Mouse (Mus musculus) testis, adult 2 months (tissue): ENCODE results near the gene Gsg1l. TPM values are rescaled to one million over a fixed set of nuclear protein-coding genes. Genes with fewer than 3 reads are reported as not detected.

ENCODE experiments used
- H3K27ac ChIP-seq: fragments of 200-500 bp; 2 replicates; pipeline ENCODE4 v1.5.1; 2012; ENCODE audit warnings: low read depth, low read length; ENCODE audit not compliant: control insufficient read depth, insufficient read depth
- H3K27me3 ChIP-seq: fragments of 200-500 bp; 2 replicates; pipeline ENCODE4 v1.6.1; 2012; ENCODE audit warnings: mild to moderate bottlenecking, low read length, moderate library complexity; ENCODE audit not compliant: control insufficient read depth, insufficient read depth
- H3K36me3 ChIP-seq: fragments of 200-500 bp; 2 replicates; pipeline ENCODE4 v1.6.1; 2012; ENCODE audit warnings: mild to moderate bottlenecking, low read length; ENCODE audit not compliant: control insufficient read depth, insufficient read depth
- H3K4me1 ChIP-seq: fragments of 200-500 bp; 2 replicates; pipeline ENCODE4 v1.6.1; 2012; ENCODE audit warnings: low read length; ENCODE audit not compliant: control insufficient read depth, insufficient read depth
- H3K4me3 ChIP-seq: fragments of 200-500 bp; 2 replicates; pipeline ENCODE4 v1.5.1; 2012; ENCODE audit warnings: low read depth, mild to moderate bottlenecking, low read length, moderate library complexity, mixed read lengths; ENCODE audit not compliant: control insufficient read depth
- CTCF ChIP-seq: fragments of 200-500 bp; IDR thresholded peaks from 2 replicates; pipeline ENCODE4 v1.5.1; 2012; ENCODE audit warnings: low read depth, mild to moderate bottlenecking, inconsistent platforms, low read length, moderate library complexity; ENCODE audit not compliant: control insufficient read depth, insufficient read depth, insufficient replicate concordance
- POLR2A ChIP-seq: fragments of 200-500 bp; IDR thresholded peaks from 2 replicates; pipeline ENCODE4 v1.6.1; 2012; ENCODE audit warnings: low read depth, mild to moderate bottlenecking, inconsistent platforms, low read length, moderate library complexity; ENCODE audit not compliant: control insufficient read depth
- polyA plus RNA-seq: library from polyadenylated mRNA; depleted of rRNA; stranded (reverse); fragments of >200 nt; gene quantifications from 2 replicates; pipeline ENCODE4 v1.2.3, GENCODE M21; 2012

The Gsg1l gene
- polyA plus RNA-seq, 1 experiment: 0.52 TPM

DNA sequence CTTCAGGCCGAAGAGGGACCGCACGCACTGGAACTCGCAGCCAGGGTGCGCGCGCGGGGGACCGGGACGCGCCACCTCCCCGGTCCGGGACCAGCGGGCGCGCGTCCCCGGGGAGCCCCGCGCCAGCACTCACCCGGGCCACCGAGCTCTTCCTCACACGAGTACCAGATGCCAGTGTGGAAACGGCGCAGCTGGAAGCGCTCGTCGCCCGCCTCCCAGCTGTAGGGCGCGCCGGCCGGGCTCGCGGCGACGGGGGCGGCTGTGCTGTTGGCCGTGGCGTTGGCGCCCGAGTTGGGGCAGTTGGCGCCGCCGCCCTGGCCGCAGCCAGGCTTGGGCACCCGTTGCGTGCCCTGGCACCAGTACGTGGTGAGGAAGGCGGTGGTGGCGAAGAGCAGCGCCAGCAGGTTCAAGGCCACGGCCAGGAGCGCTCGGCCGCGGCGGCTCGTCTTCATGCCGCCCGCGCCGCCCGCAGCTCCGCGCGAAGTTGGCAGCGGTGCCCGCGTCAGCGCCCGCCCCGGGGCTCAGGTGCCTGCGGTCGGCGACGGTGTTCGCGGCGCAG, 405 bp downstream of the Gsg1l start:
- H3K27me3 ChIP-seq: no peaks in the 10 kb centered on the region
- H3K4me1 ChIP-seq: peaks cover 6% of the 10 kb centered on the region

DNA sequence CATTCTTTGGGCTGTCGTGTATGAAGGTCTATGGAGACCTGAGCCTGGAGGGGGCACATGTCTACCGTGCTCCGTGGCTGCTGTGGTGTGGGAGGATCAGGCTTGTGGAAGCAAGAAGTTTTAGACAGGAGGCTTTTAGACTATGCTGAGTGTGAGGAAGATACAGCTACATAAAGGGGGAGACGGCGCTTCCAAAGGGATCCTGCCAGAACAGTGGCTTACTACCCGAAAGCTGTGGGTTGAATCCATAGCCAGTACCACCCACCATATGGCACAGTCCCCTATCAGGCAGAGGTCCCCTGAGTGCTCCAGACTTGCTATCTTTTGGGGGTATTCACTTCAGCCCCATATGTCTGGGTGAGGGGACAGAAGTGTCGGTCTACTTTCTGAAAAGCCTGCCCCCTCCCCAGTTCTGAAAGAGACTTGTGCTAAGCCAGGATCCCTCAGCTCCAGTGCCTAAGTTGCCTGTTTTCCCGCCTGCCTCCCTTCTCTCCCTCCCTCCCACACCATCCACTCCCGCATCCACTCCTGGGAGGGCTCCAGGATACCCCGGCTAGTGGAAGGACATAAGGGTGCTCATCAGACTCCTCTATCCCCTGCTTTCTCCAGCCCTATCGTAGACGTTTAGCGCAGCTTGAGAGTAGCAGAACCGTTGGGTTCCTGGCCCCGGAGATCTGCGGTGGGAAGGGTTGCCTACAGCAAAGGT, 1.1 kb downstream of the Gsg1l start:
- peaks cover 6% of the 10 kb centered on the region for H3K4me1 ChIP-seq

More for the DNA sequence above, 405 bp downstream of the Gsg1l start:
- Histone ChIP-seq H3K36me3 (no peaks in the 10 kb centered on the region), H3K27ac (no peak overlapping the region), H3K4me3 (peak overlapping the region; percentile 66)
- no peak for TF ChIP-seq CTCF
- no peak for TF ChIP-seq POLR2A

DNA sequence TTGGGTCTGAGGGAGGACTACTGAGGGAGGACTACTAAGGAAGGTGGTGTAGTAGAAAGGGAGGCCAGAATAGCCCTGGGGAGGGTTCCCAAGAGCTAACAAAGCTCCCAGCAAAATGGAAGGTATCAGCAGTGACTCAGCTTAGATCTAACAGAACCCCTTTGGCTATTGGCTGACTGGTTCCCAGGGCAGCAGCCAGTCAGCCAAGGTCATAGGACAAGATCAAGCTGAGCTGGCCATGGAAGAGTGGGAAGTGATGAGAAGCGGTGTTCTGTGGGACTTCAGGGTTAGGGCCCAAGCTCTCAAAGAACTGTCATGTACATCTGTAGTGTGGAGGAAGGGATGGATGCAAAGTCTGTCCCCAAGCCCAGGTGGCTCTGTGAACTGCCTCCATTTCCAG, 5.3 kb downstream of the Gsg1l start:
- H3K4me1 ChIP-seq: peaks cover 1% of the 10 kb centered on the region; the same call in 1 of the 2 replicates
- no peak overlapping the region for H3K27ac ChIP-seq
- TF ChIP-seq POLR2A (no peak), CTCF (no peak)
- H3K4me3 ChIP-seq: no peak overlapping the region
- no peaks in the 10 kb centered on the region for H3K27me3 ChIP-seq
- no peaks in the 10 kb centered on the region for H3K36me3 ChIP-seq

More for the DNA sequence above, 1.1 kb downstream of the Gsg1l start:
- Histone ChIP-seq H3K4me3 (peak overlapping the region; percentile 66), H3K27ac (no peak overlapping the region), H3K36me3 (no peaks in the 10 kb centered on the region), H3K27me3 (no peaks in the 10 kb centered on the region)
- no peak for TF ChIP-seq CTCF
- no peak for TF ChIP-seq POLR2A

DNA sequence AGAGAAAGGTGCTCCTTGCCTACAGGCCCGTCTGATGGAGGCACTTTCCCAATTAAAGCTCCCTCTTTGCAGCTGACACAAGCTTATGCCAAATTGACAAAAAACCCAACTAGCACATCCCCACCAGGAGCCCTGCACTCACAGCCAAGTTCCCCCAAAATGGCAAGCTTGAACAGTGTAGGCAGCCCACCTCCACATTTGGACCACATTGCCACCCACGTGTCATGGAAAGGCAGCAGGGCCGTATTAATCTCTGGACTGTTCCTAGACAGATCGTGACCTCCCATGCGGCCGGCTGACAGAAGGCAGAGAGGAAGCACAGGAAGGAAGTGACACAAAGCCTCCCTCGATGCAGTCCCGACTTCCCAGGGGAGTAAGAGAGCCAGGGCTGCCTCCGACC, 7.2 kb downstream of the Gsg1l start:
- no peaks in the 10 kb centered on the region for H3K4me1 ChIP-seq
- no peak overlapping the region for H3K4me3 ChIP-seq
- H3K27ac ChIP-seq: no peak overlapping the region
- no peaks in the 10 kb centered on the region for H3K27me3 ChIP-seq
- TF ChIP-seq CTCF (no peak), POLR2A (no peak)
- H3K36me3 ChIP-seq: no peaks in the 10 kb centered on the region

DNA sequence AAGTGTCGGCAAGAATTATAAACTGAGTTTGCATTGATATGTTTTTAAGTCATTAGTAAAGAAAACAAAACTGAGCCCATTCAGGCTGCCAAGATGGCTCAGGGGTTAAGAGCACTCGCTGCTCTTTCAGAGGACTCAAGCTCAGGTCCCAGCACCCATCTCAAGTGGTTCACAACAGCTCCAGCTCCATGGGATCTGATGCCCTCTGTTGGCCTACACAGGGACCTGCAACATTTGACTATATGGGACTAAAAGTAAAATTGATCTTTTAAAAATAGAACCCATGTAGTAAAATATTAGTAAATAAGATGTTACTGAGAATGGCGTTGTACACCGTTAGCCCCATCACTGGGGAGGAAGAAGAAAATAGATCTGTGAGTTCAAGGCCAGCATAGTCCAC, 11.9 kb downstream of the Gsg1l start:
- peaks cover 5% of the 10 kb centered on the region for H3K4me1 ChIP-seq
- no peaks in the 10 kb centered on the region for H3K36me3 ChIP-seq
- H3K4me3 ChIP-seq: no peak overlapping the region
- no peak overlapping the region for H3K27ac ChIP-seq
- no peaks in the 10 kb centered on the region for H3K27me3 ChIP-seq
- TF ChIP-seq CTCF: no peak
- no peak for TF ChIP-seq POLR2A

DNA sequence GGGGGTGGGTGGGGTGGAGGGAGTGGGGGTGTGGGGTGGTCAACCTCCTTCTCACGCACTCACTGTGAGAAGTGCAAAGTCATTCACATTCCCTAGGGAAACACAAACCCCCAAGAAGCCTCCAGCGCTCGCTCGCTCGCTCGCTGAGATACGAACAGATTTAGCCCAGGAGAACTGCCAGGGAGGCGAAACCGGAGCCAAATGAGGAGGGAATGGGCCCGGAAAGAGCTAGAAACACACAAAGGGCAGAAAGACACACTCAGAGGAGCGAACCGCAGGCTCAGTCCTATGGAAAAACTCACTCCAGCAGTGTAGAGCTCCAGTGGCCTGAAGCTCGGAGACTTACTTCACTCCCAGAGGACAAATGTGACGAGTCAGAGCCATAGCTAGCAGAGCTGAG, 15.4 kb downstream of the Gsg1l start:
- Histone ChIP-seq H3K4me1 (peaks cover 5% of the 10 kb centered on the region), H3K27ac (no peak overlapping the region), H3K27me3 (no peaks in the 10 kb centered on the region), H3K36me3 (no peaks in the 10 kb centered on the region), H3K4me3 (no peak overlapping the region)
- TF ChIP-seq POLR2A (no peak), CTCF (no peak)

DNA sequence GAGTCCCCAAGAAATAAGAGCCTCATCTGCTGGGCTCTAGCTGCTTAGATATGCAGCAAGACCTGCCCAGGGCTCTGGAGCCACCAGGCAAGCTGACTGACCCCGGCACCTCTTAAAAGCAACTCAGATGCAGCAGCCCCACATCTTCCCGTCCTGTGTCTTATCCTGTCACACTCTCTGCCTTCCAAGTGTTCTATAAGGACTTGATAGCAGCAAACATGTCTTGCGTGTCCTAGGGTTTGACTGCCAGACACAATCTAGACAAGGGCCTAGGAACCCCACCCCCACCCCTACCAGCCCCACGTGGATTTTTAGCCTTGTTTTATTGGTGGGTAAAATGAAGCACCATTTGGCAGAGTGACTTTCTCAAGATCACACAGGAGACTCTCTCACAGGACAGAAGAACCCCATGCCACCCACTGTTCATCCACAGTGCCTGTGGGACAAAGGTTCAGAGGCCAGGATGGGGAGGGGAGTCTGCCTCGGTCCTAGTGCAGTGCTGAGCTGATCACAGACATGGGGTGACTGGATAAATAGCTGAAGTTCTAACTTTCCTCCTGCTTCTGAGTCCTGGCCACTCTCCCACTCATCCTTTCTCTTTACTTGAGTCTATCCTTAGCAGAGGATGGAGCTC, 16.9 kb downstream of the Gsg1l start:
- Histone ChIP-seq H3K27me3 (no peaks in the 10 kb centered on the region), H3K4me3 (no peak overlapping the region), H3K4me1 (peaks cover 5% of the 10 kb centered on the region), H3K36me3 (no peaks in the 10 kb centered on the region), H3K27ac (no peak overlapping the region)
- no peak for TF ChIP-seq CTCF
- TF ChIP-seq POLR2A: no peak
